Mouse (Mus musculus) MEL (cell line): ENCODE results near the gene Ptpn9. TPM values are rescaled to one million over a fixed set of nuclear protein-coding genes. Genes with fewer than 3 reads are reported as not detected.

ENCODE experiments used
- DNase-seq: peaks from one replicate; pipeline ENCODE4 v3.0.0; 2011; ENCODE audit warnings: low read depth, low spot score
- H3K27ac ChIP-seq: 2 replicates; pipeline ENCODE4 v1.5.1; 2012; ENCODE audit warnings: low read depth, mild to moderate bottlenecking, control low read depth, low read length, moderate library complexity; ENCODE audit not compliant: control insufficient read depth
- H3K27me3 ChIP-seq, 2 experiments: fragments of 150-350 bp in 1 of 2; sonication (generic) in 1 of 2; 2 replicates each; pipeline ENCODE4 v1.6.1; 2012; ENCODE audit warnings: low read length in 2 of 2, mild to moderate bottlenecking in 2 of 2, improper control_type of control experiment in 1 of 2, moderate library complexity in 1 of 2; ENCODE audit not compliant: insufficient read depth in 2 of 2, control insufficient read depth in 1 of 2
- H3K36me3 ChIP-seq, 2 experiments: 2 replicates each; pipeline ENCODE4 v1.6.1; 2012 to 2014; ENCODE audit warnings: low read length in 2 of 2, improper control_type of control experiment in 1 of 2, inconsistent platforms in 1 of 2, mild to moderate bottlenecking in 1 of 2; ENCODE audit not compliant: insufficient read depth in 2 of 2, control insufficient read depth in 1 of 2
- H3K4me1 ChIP-seq, 2 experiments: fragments of 150-350 bp in 1 of 2; sonication (generic) in 1 of 2; 2 replicates each; pipeline ENCODE4 v1.6.1; 2012; ENCODE audit warnings: low read length in 2 of 2, improper control_type of control experiment in 1 of 2, mild to moderate bottlenecking in 1 of 2; ENCODE audit not compliant: insufficient read depth in 2 of 2, control insufficient read depth in 1 of 2
- H3K4me3 ChIP-seq, 2 experiments: fragments of 150-350 bp in 1 of 2; sonication (generic) in 1 of 2; 2 replicates each; pipeline ENCODE4 v1.5.1; 2012; ENCODE audit warnings: low read depth in 2 of 2, low read length in 2 of 2, mild to moderate bottlenecking in 2 of 2, moderate library complexity in 2 of 2, control low read depth in 1 of 2, improper control_type of control experiment in 1 of 2; ENCODE audit not compliant: control insufficient read depth in 1 of 2, insufficient read depth in 1 of 2
- H3K79me2 ChIP-seq: 2 replicates; pipeline ENCODE4 v1.6.1; 2012; ENCODE audit warnings: mild to moderate bottlenecking, low read length, moderate library complexity; ENCODE audit not compliant: control insufficient read depth, poor library complexity, insufficient read depth
- H3K9ac ChIP-seq: 2 replicates; pipeline ENCODE4 v1.6.1; 2012; ENCODE audit warnings: low read depth, mild to moderate bottlenecking, control low read depth, low read length, moderate library complexity; ENCODE audit not compliant: control insufficient read depth, poor library complexity, severe bottlenecking
- H3K9me3 ChIP-seq: fragments of 150-350 bp; sonication (generic); replicated peaks from 2 replicates; pipeline ENCODE4 v1.6.1; 2012; ENCODE audit warnings: mild to moderate bottlenecking, low read length, improper control_type of control experiment, moderate library complexity; ENCODE audit not compliant: insufficient read depth
- BHLHE40 ChIP-seq: IDR thresholded peaks from 2 replicates; pipeline ENCODE4 v1.6.1; 2012; ENCODE audit warnings: low read depth, mild to moderate bottlenecking, inconsistent platforms, low read length, improper control_type of control experiment, borderline replicate concordance
- CHD2 ChIP-seq: IDR thresholded peaks from 2 replicates; pipeline ENCODE4 v1.6.1; 2011; ENCODE audit warnings: low read length, improper control_type of control experiment
- ETS1 ChIP-seq: IDR thresholded peaks from 2 replicates; pipeline ENCODE4 v1.6.1; 2012; ENCODE audit warnings: low read depth, mild to moderate bottlenecking, inconsistent platforms, low read length, improper control_type of control experiment, moderate library complexity
- HCFC1 ChIP-seq: IDR thresholded peaks from 2 replicates; pipeline ENCODE4 v1.6.1; 2012; ENCODE audit warnings: low read depth, mild to moderate bottlenecking, inconsistent platforms, low read length, improper control_type of control experiment, moderate library complexity
- JUND ChIP-seq: IDR thresholded peaks from 2 replicates; pipeline ENCODE4 v1.6.1; 2011; ENCODE audit warnings: low read depth, mild to moderate bottlenecking, improper control_type of control experiment, low read length
- KAT2A ChIP-seq: conservative IDR thresholded peaks from 2 replicates; pipeline ENCODE4 v1.6.1; 2012; ENCODE audit warnings: low read depth, low read length, improper control_type of control experiment, inconsistent platforms
- MAFK ChIP-seq: IDR thresholded peaks from 2 replicates; pipeline ENCODE4 v1.6.1; 2011; ENCODE audit warnings: low read depth, mild to moderate bottlenecking, low read length, improper control_type of control experiment, borderline replicate concordance
- MAX ChIP-seq: IDR thresholded peaks from 2 replicates; pipeline ENCODE4 v1.6.1; 2011; ENCODE audit warnings: low read length, improper control_type of control experiment
- MEF2A ChIP-seq: IDR thresholded peaks from 2 replicates; pipeline ENCODE4 v1.6.1; 2014; ENCODE audit warnings: low read depth, mild to moderate bottlenecking, inconsistent platforms, low read length, improper control_type of control experiment; ENCODE audit not compliant: poor library complexity, insufficient replicate concordance, severe bottlenecking; ENCODE audit errors: extremely low read depth
- MXI1 ChIP-seq: IDR thresholded peaks from 2 replicates; pipeline ENCODE4 v1.6.1; 2011; ENCODE audit warnings: mild to moderate bottlenecking, low read depth, low read length, improper control_type of control experiment
- MYC ChIP-seq: IDR thresholded peaks from 2 replicates; pipeline ENCODE4 v1.6.1; 2011; ENCODE audit warnings: low read depth, mild to moderate bottlenecking, low read length, improper control_type of control experiment, moderate library complexity
- NELFE ChIP-seq: IDR thresholded peaks from 2 replicates; pipeline ENCODE4 v1.6.1; 2011; ENCODE audit warnings: low read depth, low read length, improper control_type of control experiment
- RAD21 ChIP-seq: IDR thresholded peaks from 2 replicates; pipeline ENCODE4 v1.6.1; 2011; ENCODE audit warnings: mild to moderate bottlenecking, low read depth, low read length, improper control_type of control experiment
- SIN3A ChIP-seq: IDR thresholded peaks from 2 replicates; pipeline ENCODE4 v1.6.1; 2012; ENCODE audit warnings: low read length, improper control_type of control experiment, inconsistent platforms
- SMC3 ChIP-seq: IDR thresholded peaks from 2 replicates; pipeline ENCODE4 v1.6.1; 2011; ENCODE audit warnings: low read depth, low read length, improper control_type of control experiment
- TAL1 ChIP-seq: IDR thresholded peaks from 2 replicates; pipeline ENCODE4 v1.6.1; 2012; ENCODE audit warnings: mild to moderate bottlenecking, inconsistent platforms, low read length, moderate library complexity, mixed read lengths
- TCF12 ChIP-seq: IDR thresholded peaks from 2 replicates; pipeline ENCODE4 v1.6.1; 2014; ENCODE audit warnings: low read depth, mild to moderate bottlenecking, inconsistent platforms, low read length, improper control_type of control experiment, moderate library complexity
- UBTF ChIP-seq: IDR thresholded peaks from 2 replicates; pipeline ENCODE4 v1.6.1; 2012; ENCODE audit warnings: low read depth, mild to moderate bottlenecking, inconsistent platforms, low read length, improper control_type of control experiment, moderate library complexity, borderline replicate concordance; ENCODE audit not compliant: insufficient read depth
- ZNF384 ChIP-seq: IDR thresholded peaks from 2 replicates; pipeline ENCODE4 v1.6.1; 2012; ENCODE audit warnings: low read depth, mild to moderate bottlenecking, inconsistent platforms, low read length, improper control_type of control experiment
- polyA plus RNA-seq, 2 experiments: library from polyadenylated mRNA; stranded (reverse) in 1 of 2; unstranded in 1 of 2; fragments of >175 nt in 1 of 2; fragments of >200 nt in 1 of 2; gene quantifications; 2 replicates each; pipeline versions ENCODE4 v1.2.1 to v1.2.4; 2012; ENCODE audit warnings: low replicate concordance in 2 of 2, low read depth in 1 of 2; ENCODE audit not compliant: insufficient read length in 2 of 2, insufficient read depth in 1 of 2, missing spikeins in 1 of 2
- total RNA-seq: library from RNA; depleted of rRNA; stranded (reverse); fragments of 300-350 nt; gene quantifications from 2 replicates; pipeline ENCODE4 v1.2.3, GENCODE M21; 2012

Gene Ptpn9
- total and polyA plus RNA-seq, 3 experiments: 10.6 to 24.3 TPM; not detected in 1

DNA sequence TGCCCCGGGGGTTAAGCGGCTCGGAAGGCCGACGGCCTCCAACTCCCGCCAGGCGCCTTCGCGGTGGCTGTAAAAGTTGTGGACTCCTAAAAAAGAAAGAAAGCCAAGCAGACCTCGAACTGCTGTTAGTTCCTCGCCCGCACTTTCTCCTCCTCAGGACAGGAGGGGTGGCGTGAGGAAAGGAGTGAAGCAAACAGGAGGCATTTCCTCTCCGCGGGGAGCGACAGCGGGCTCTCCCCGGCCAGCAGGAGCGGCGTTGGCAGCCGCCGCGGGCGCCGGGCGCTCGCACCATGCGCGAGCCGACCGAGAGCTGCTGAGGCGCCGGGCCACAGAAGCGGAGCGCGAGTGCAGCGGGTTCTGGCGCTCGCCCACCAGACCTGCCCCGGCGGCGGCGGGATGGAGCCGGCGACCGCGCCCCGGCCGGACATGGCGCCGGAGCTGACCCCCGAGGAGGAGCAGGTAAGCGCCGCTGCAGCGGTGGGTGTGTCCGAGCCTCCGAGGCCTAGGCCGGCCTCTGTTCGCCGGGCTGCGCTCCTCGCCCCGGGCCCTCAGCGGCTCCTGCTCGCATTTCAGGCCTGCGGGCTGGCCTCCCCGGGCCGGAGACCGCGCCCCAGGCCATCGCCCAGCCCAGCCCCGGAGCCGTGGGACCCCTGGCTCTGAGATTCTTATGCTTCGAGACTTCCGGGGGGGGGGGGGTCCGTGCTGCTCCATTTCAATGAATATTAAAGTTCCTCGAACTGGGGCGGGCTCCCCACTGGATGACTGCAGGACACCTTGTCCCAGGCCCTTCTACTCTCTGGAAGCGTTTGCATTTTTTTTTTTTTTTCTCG lies 690 bp downstream of the Ptpn9 start:
- peaks cover 8% of the 10 kb centered on the region in 2 experiments; a peak in 3 of 4 replicates for H3K4me1 ChIP-seq
- peaks cover 0 to 11% of the 10 kb centered on the region in 2 experiments; a peak in 2 of 4 replicates for H3K36me3 ChIP-seq
- TF ChIP-seq MAX (peak; percentile 41; the same call in 1 of the 2 replicates), SIN3A (peak; percentile 56; the same call in 1 of the 2 replicates), KAT2A (no peak), MAFK (no peak), NELFE (no peak), SMC3 (no peak), MEF2A (no peak), RAD21 (no peak), TAL1 (no peak), MXI1 (peak; percentile 48; the same call in 1 of the 2 replicates), MYC (no peak), JUND (no peak), TCF12 (0 out of 2 replicates have a peak, but pooled peaks have one; percentile 6), UBTF (peak; percentile 83), BHLHE40 (no peak)
- H3K27ac ChIP-seq: peak overlapping the region; percentile 60
- DNase-seq: peak; percentile 53
- peak overlapping the region; percentile 87 for H3K9ac ChIP-seq
- no peaks in the 10 kb centered on the region for H3K9me3 ChIP-seq
- peak overlapping the region; percentile 81 to 99 for H3K4me3 ChIP-seq
- H3K79me2 ChIP-seq: peaks cover 18% of the 10 kb centered on the region
- no peaks in the 10 kb centered on the region for H3K27me3 ChIP-seq

DNA sequence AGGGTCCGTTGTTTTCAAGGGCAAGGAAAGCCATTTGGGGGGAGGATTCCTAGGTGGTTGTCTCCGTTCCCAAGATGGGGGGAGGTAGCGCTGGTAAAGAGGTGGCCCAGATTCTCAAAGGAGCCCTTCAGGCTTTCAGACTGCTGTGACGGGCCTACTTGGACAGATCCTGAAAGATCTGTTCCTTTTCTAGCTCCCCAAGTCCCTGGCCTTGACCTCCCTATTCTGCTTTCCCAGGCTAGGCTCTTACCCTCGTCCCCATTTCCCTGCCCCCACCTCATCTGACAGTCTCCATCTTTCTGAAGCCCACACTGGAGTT lies 1.3 kb downstream of the Ptpn9 start:
- peak overlapping the region; percentile 87 for H3K9ac ChIP-seq
- peaks cover 0 to 6% of the 10 kb centered on the region in 2 experiments; a peak in 2 of 4 replicates for H3K36me3 ChIP-seq
- no peaks in the 10 kb centered on the region for H3K9me3 ChIP-seq
- H3K4me1 ChIP-seq: peaks cover 3 to 5% of the 10 kb centered on the region in 2 experiments; a peak in 2 of 4 replicates
- H3K27ac ChIP-seq: peak overlapping the region; percentile 0; the same call in 1 of the 2 replicates
- peaks cover 18% of the 10 kb centered on the region for H3K79me2 ChIP-seq
- DNase-seq: peak; percentile 62
- TF ChIP-seq ZNF384 (peak; percentile 37; the same call in 1 of the 2 replicates), KAT2A (no peak), CHD2 (no peak), HCFC1 (0 out of 2 replicates have a peak, but pooled peaks have one; percentile 8), TAL1 (no peak), ETS1 (no peak)
- H3K27me3 ChIP-seq: no peaks in the 10 kb centered on the region
- peak overlapping the region; percentile 81 to 99 for H3K4me3 ChIP-seq
